Mouse (Mus musculus): ENCODE data around the gene Tmprss9.

Tmprss9 gene

GRCm38 (mm10) chr10:80914253-80914656, 42.6 kb downstream of the Tmprss9 start:
- no peak for DNase-seq (ENCODE audit: low read depth, low spot score)

GRCm38 (mm10) chr10:80915260-80915659, 43.6 kb downstream of the Tmprss9 start:
- no peak for DNase-seq (ENCODE audit: low read depth, low spot score)

GRCm38 (mm10) chr10:80915736-80916135, 44.1 kb downstream of the Tmprss9 start:
- no peak for DNase-seq (ENCODE audit: low read depth, low spot score)

GRCm38 (mm10) chr10:80917336-80917778, 45.7 kb downstream of the Tmprss9 start:
- DNase-seq (ENCODE audit: low read depth, low spot score) = no peak

GRCm38 (mm10) chr10:80917779-80918434, 46.3 kb downstream of the Tmprss9 start, which contains the start of gene Lmnb2:
Lmnb2 (minus strand) TSS chr10:80918245.
- DNase-seq (ENCODE audit: low read depth, low spot score) = peak; percentile 66

GRCm38 (mm10) chr10:80921923-80922322, 50.3 kb downstream of the Tmprss9 start:
- DNase-seq (ENCODE audit: low read depth, low spot score) = no peak

GRCm38 (mm10) chr10:80925472-80925871, 53.8 kb downstream of the Tmprss9 start:
- DNase-seq (ENCODE audit: low read depth, low spot score) = no peak

GRCm38 (mm10) chr10:80928586-80929298, 57.1 kb downstream of the Tmprss9 start:
- DNase-seq (ENCODE audit: low read depth, low spot score) = peak; percentile 87

- DNase-seq (ENCODE audit: low read depth, low spot score) = peak; percentile 99
Observed at GRCm38 (mm10) chr10:80929299-80930226, 57.9 kb downstream of the Tmprss9 start, which contains the start of gene Gadd45b. Gadd45b (plus strand) TSS chr10:80930073.

- DNase-seq (ENCODE audit: low read depth, low spot score) = no peak
Observed at GRCm38 (mm10) chr10:80930361-80931152, 58.9 kb downstream of the Tmprss9 start.

GRCm38 (mm10) chr10:80931153-80931671, 59.6 kb downstream of the Tmprss9 start:
- no peak for DNase-seq (ENCODE audit: low read depth, low spot score)

GRCm38 (mm10) chr10:80931695-80932094, 60.0 kb downstream of the Tmprss9 start:
- no peak for DNase-seq (ENCODE audit: low read depth, low spot score)

GRCm38 (mm10) chr10:80932206-80932605, 60.6 kb downstream of the Tmprss9 start:
- DNase-seq (ENCODE audit: low read depth, low spot score) = no peak

- no peak for DNase-seq (ENCODE audit: low read depth, low spot score)
Observed at GRCm38 (mm10) chr10:80932700-80933420, 61.2 kb downstream of the Tmprss9 start.

GRCm38 (mm10) chr10:80933421-80933979, 61.9 kb downstream of the Tmprss9 start:
- no peak for DNase-seq (ENCODE audit: low read depth, low spot score)

- no peak for DNase-seq (ENCODE audit: low read depth, low spot score)
Observed at GRCm38 (mm10) chr10:80934136-80934985, 62.7 kb downstream of the Tmprss9 start.

GRCm38 (mm10) chr10:80935241-80935640, 63.6 kb downstream of the Tmprss9 start:
- no peak for DNase-seq (ENCODE audit: low read depth, low spot score)

GRCm38 (mm10) chr10:80935698-80936097, 64.0 kb downstream of the Tmprss9 start:
- DNase-seq (ENCODE audit: low read depth, low spot score) = no peak

Measured in forelimb bud, embryonic 11.5 days (tissue).